Mouse (Mus musculus) heart, postnatal 14 days (tissue): Measurements from ENCODE around the gene Atp11b. TPM values are rescaled to one million over a fixed set of nuclear protein-coding genes. Genes with fewer than 3 reads are reported as not detected.

Source experiments
- DNase-seq, 2 experiments: peaks; one replicate each; pipeline ENCODE4 v3.0.0; 2021 to 2022
- intact Hi-C: fragments of 180-260 bp; cut with DNase I; formaldehyde crosslinking; loops from one replicate; pipeline ENCODE4 v1.15.1; 2025
- total RNA-seq, 2 experiments: library from RNA; stranded (reverse); gene quantifications; 2 replicates each; pipeline ENCODE4 v1.2.3; 2021

Gene Atp11b
- total RNA-seq, 2 experiments from 2014 or later: 34.8 to 35.9 TPM

GRCm38 (mm10) chr3:35764637-35765617, 11.0 kb downstream of the Atp11b start:
- intact Hi-C loops: no loop called here
- DNase-seq: no peak

DNA sequence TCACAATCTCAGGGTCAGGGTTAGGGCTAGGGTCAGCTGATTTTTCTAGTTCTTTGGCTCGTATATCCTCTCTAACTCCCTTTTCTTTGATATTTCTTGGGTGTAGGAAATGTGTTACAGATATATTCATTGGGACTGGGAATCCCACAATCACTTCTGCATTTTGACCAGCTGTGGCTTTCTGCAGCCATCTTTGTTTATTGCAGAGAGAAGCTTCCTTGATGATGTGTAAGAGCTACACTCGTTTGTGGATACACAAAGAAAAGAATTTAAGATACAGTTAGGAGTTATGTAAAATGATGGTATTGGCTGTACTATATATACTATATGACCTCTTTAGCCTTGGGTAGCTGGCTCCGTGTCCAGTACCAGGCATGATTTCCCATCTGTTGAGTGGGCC, 25.8 kb downstream of the Atp11b start:
- DNase-seq: no peak
- intact Hi-C loops: no loop called here

DNA sequence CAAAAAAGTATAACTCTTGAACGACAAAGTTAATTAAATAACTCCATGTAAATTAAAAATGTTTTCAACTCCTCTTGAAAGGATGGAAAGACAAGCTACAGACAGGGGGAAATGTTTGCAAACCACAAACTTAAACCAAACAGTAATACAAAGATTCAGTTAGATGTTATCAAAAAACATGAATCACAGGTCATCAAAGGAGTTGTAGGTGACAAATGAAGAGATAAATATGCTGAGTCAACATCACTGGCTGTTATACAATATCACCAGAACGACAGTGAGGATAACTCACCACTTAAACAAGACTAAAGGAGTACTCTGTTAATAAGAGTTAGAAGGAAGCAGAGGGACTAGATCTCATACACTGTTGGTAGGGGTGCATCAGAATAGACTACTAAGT, 48.1 kb downstream of the Atp11b start:
- intact Hi-C loops: no loop called here
- DNase-seq: no peak

- intact Hi-C loops: loop anchor here (10.0 kb wide), 1 partner anchor 125 kb away; no protein-coding TSS in a partner anchor
- DNase-seq: no peak
Measured at GRCm38 (mm10) chr3:35819887-35820286, 66.0 kb downstream of the Atp11b start.

GRCm38 (mm10) chr3:35822036-35822435, 68.1 kb downstream of the Atp11b start:
- intact Hi-C loops: loop anchor here (10.0 kb wide), 1 partner anchor 127 kb away; no protein-coding TSS in a partner anchor
- no peak for DNase-seq

DNA sequence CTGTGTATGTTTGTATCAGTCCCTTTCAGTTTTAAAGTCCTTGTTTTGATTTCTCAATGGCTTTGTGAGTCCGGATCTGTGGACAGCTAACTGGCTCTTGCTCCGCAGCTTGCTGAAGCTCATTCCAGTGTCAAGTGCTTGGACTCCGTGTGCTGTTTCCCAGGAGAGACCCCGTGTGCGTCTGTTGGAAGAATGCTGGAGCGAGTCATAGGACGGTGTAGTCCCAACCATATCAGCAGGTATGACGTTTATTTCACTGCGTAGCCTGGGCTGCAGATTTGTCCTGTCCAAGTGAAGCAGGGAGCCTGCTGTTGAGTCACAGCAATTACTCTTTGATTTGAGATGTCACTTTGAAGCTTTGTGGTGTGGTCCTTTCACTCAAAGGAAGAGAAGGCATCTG, 95.4 kb downstream of the Atp11b start:
- peak; percentile 3 to 12 for DNase-seq
- intact Hi-C loops: no loop called here

DNA sequence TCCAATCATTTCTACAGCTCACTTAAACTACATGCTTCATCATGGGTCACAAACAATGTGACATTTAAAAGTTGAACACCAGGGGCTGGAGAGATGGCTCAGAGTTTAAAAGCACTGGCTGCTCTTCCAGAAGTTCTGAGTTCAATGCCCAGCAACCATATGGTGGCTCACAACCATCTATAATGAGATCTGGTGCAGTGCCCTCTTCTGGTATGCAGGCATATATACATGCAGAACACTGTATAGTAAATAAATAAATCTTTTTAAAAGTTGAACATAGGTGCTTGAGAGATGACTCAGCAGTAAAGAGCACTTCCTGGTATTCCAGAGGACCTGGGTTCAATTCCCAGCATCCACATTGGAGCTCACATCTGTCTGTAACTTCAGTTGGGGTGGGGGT, 129.4 kb downstream of the Atp11b start:
- intact Hi-C loops: no loop called here
- no peak for DNase-seq

DNA sequence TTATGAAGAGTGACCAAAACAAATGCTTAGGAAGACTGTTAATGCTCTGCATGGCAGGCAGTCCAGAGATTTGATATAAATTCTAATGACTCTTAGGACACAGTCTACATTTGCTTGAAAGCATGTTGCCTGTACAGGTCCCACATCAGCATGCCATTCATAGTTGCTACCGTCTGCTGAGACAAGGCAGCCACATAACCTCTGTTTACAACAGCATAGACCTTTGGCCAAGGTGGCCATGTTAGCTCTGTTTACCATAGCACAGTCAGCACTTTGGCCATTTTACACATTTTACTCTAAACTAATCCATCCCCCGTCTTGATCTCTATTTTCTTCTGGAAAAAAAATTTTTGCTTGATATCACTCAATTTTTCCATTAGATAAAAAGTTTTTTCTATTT, 135.6 kb downstream of the Atp11b start:
- intact Hi-C loops: no loop called here
- DNase-seq: no peak

- no peak for DNase-seq
- intact Hi-C loops: no loop called here
Measured at GRCm38 (mm10) chr3:35891123-35891522, 137.2 kb downstream of the Atp11b start.

- no peak for DNase-seq
- intact Hi-C loops: no loop called here
Measured at GRCm38 (mm10) chr3:35893156-35893555, 139.2 kb downstream of the Atp11b start.

GRCm38 (mm10) chr3:35897900-35898299, 144.0 kb downstream of the Atp11b start:
- no peak for DNase-seq
- intact Hi-C loops: no loop called here

- intact Hi-C loops: no loop called here
- DNase-seq: no peak
Measured at GRCm38 (mm10) chr3:35899109-35899508, 145.2 kb downstream of the Atp11b start.

DNA sequence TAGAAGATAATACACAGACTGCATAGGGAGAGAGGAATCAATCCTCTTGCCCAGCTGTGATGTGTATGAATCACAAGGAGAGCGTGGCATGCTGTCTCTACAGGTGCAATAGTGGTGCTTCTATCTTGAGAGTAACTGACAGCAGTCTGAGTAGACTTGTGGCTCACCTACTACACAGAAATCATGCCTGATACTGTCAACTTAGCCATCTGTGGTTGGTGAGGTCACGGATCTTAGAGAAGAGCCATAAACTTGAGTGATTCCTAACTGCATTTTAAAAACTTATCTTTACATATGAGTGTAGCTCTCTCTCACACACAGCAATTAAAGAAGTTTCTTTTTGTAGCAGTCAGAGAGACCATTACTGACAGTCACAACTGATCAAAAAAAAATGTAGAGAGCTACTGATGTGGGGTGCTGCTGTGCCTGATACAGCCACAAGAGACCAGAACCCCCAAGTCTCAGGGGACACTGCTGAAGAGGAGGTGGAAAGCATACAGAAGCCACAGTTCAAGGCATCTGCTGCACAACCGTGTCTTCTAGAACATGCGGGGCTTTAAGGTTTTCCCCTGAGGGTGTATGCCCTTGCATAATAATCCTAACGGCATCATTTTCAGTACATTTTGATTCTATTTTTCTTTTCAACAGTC, 146.8 kb downstream of the Atp11b start:
- intact Hi-C loops: no loop called here
- no peak for DNase-seq

Other genes starting within 250 kb of the Atp11b start
- 10 to 100 TPM; 61.8 to 64.0 TPM for gene Dcun1d1, start 183.3 kb downstream of the Atp11b start, total RNA-seq
- gene Mccc1, start 246.6 kb downstream of the Atp11b start, total RNA-seq: 10 to 100 TPM; 58.5 to 68.7 TPM